Mouse (Mus musculus): ENCODE results near the gene Ccdc80. TPM values are rescaled to one million over a fixed set of nuclear protein-coding genes. Genes with fewer than 3 reads are reported as not detected.

Gene Ccdc80
- polyA plus RNA-seq, 1 experiment from 2014 or later = 0.03 TPM

- H3K27ac ChIP-seq = no peak overlapping the region
- WGBS (ENCODE audit: missing documents) = 94% methylated on average over 2 of the region's 2 CpGs
- H3K79me2 ChIP-seq (ENCODE audit: inconsistent target) = no peaks in the 10 kb centered on the region
- no peak overlapping the region for H3K4me3 ChIP-seq (ENCODE audit: inconsistent target)
- H3K36me3 ChIP-seq (ENCODE audit: inconsistent target) = no peaks in the 10 kb centered on the region
Observed at GRCm38 (mm10) chr16:45097467-45097866, 4.3 kb downstream of the Ccdc80 start.

DNA sequence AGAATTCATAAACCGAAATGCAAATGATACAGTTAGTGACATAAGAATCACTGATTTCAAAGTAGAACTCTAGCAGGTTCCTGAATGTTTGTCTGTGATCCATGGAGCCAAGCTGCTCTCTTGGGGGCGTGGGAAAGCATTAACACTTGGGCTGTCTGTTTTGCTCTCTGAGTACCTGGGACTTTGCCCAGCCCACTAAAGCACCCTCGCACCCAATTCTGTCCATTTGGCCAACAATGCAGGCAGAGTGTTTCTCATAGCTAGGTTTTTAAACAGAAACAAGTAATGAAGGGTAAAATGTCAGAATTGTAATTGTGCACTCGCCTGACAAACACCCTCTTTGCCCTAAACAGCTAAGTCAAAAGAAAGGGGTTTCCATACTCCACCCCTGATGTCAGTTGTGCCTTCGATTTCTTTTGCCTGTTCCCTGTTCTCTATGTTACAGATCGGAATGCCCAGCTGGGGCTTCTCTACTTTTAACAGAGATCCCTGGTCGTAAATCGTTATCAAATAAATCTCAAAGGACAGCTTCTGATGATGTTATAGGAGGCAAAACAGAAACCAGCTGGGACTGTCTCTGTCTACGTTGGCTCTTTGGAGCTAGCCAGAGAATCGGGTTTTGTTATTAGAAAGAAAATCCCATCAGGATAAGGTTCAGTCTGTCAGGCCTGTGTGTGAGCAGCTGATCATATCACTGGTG is 5.1 kb downstream of the Ccdc80 start:
- Histone ChIP-seq H3K36me3 (ENCODE audit: inconsistent target) (no peaks in the 10 kb centered on the region), H3K79me2 (ENCODE audit: inconsistent target) (no peaks in the 10 kb centered on the region), H3K27ac (no peak overlapping the region), H3K4me3 (ENCODE audit: inconsistent target) (no peak overlapping the region)
- WGBS (ENCODE audit: missing documents) = 97% methylated on average over 10 of the region's 10 CpGs

- WGBS (ENCODE audit: missing documents) = 89% methylated on average over 6 of the region's 6 CpGs
- H3K79me2 ChIP-seq (ENCODE audit: inconsistent target) = no peaks in the 10 kb centered on the region
- no peaks in the 10 kb centered on the region for H3K36me3 ChIP-seq (ENCODE audit: inconsistent target)
- no peak overlapping the region for H3K27ac ChIP-seq
- no peak overlapping the region for H3K4me3 ChIP-seq (ENCODE audit: inconsistent target)
Observed at GRCm38 (mm10) chr16:45098886-45099210, 5.6 kb downstream of the Ccdc80 start.

DNA sequence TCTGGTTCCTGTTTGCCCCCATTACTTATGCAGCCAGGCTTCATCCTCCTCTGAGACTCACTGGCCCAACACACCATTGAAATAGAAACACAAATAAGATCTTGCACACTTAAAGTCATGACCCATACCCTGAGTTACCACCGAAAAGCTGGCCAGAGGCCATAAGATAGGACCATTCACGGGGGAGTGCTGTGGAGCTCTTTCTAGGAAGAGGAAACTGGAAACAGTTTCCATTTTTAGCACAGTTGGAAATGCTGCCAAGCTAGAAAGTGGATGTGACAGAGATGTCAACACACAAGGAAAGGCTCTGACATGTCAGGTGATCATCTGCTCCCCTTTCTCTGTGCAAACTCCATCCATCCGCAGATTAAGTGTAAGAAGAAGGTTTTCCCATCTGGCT is 7.7 kb downstream of the Ccdc80 start:
- H3K79me2 ChIP-seq (ENCODE audit: inconsistent target) = no peaks in the 10 kb centered on the region
- 63% methylated on average over 3 of the region's 3 CpGs for WGBS (ENCODE audit: missing documents)
- H3K4me3 ChIP-seq (ENCODE audit: inconsistent target) = no peak overlapping the region
- H3K27ac ChIP-seq = no peak overlapping the region
- H3K36me3 ChIP-seq (ENCODE audit: inconsistent target) = no peaks in the 10 kb centered on the region

DNA sequence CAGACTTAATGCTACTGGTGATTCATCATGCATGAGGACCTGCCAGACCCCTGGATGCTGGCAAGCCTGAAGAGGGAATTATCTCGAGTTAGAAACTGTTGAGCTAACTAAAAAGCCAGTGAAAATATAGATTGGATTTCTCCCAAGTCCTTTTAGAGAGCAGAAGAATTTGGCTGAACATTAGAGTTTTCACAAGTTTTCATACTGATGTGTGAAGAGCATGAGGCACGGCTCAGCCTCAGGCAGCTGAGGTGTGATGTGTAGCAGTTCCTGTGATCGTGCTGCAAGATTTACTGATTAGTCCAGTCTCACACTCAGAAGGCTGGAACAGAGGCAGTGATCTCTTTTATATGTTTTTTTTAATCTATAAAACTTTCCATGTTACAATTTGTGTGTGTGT is 11.8 kb downstream of the Ccdc80 start:
- 83% methylated on average over 3 of the region's 3 CpGs for WGBS (ENCODE audit: missing documents)
- Histone ChIP-seq H3K27ac (no peak overlapping the region), H3K36me3 (ENCODE audit: inconsistent target) (no peaks in the 10 kb centered on the region), H3K4me3 (ENCODE audit: inconsistent target) (no peak overlapping the region), H3K79me2 (ENCODE audit: inconsistent target) (no peaks in the 10 kb centered on the region)

DNA sequence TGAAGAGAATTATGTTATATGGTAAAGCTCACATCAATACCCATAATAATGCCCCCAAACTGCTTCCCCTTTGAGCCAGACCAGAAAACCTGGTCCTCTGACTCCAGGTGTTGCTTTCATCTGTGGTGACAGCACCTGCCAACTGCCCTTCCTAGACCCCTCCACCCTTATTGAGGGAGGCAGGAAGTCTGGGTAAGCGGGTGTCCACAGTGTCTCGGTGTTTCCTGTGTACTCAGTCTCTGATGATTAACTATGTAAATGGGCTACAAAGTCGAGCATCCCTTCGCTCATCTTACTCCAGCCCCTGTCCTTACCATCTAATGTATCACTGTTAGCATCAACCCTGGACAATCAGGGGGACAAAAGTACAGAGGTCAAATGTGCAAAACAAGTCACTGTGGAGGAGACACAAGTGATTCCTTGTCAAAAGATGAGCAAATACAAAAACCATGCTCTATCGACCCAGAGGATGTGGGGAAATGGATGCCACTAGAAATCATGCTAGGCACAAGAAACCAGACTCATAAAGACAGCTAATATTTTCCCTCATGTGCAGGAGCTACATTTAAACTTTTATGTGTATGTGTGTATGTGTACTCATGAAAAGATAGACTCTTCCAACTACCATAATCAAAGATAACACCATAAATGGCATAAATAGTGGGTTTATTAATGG is 15.1 kb downstream of the Ccdc80 start:
- no peak overlapping the region for H3K27ac ChIP-seq
- H3K79me2 ChIP-seq (ENCODE audit: inconsistent target) = no peaks in the 10 kb centered on the region
- 55% methylated on average over 5 of the region's 5 CpGs for WGBS (ENCODE audit: missing documents)

GRCm38 (mm10) chr16:45110498-45110897 is 17.3 kb downstream of the Ccdc80 start:
- Histone ChIP-seq H3K27ac (no peak overlapping the region), H3K36me3 (ENCODE audit: inconsistent target) (no peaks in the 10 kb centered on the region), H3K79me2 (ENCODE audit: inconsistent target) (no peaks in the 10 kb centered on the region), H3K4me3 (ENCODE audit: inconsistent target) (no peak overlapping the region)
- 64% methylated on average over 4 of the region's 4 CpGs for WGBS (ENCODE audit: missing documents)

More for the DNA sequence above, 15.1 kb downstream of the Ccdc80 start:
- no peaks in the 10 kb centered on the region for H3K36me3 ChIP-seq (ENCODE audit: inconsistent target)
- H3K4me3 ChIP-seq (ENCODE audit: inconsistent target) = no peak overlapping the region

DNA sequence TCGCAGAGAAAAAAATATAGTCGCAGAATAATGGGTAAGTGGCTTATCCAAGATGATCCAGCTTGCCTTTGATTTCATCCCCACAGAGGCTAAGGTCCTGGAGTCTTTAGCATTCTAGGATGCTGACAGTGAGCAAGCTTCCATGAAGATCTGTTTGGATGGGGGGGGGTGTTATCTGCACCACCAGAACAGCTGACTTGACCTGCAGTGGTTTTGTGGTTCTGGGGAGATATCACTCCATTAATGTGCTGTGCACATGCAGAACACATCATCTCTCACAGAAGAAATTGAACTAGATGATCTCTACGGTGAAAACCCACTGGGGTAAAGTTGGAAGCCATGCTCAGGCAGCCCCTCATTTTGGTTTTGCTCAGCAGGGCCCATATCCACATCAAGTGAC is 24.0 kb downstream of the Ccdc80 start:
- no peak overlapping the region for H3K4me3 ChIP-seq (ENCODE audit: inconsistent target)
- 88% methylated on average over 3 of the region's 3 CpGs for WGBS (ENCODE audit: missing documents)
- no peaks in the 10 kb centered on the region for H3K79me2 ChIP-seq (ENCODE audit: inconsistent target)
- no peak overlapping the region for H3K27ac ChIP-seq
- no peaks in the 10 kb centered on the region for H3K36me3 ChIP-seq (ENCODE audit: inconsistent target)

DNA sequence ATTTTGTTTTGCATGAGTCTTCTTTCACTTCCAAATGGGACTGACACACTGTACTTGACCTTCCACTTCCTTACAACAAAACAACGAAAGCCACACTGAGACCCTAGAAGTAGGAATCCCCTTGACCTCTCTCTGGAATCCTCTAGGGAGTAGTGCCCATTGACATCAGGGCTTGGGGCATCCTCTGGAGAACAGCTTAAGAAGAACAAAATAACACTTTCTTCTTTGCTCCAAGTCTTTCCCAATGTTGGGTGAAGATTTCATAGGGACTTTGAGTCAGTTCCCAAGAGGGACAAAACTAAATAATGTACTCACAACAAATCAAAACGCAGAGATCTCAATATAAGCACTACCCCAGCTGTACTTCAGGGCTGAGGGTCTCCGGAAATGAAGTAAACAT is 25.6 kb downstream of the Ccdc80 start:
- Histone ChIP-seq H3K36me3 (ENCODE audit: inconsistent target) (no peaks in the 10 kb centered on the region), H3K4me3 (ENCODE audit: inconsistent target) (no peak overlapping the region), H3K27ac (no peak overlapping the region), H3K79me2 (ENCODE audit: inconsistent target) (no peaks in the 10 kb centered on the region)
- WGBS (ENCODE audit: missing documents) = 94% methylated on average over 3 of the region's 3 CpGs

- Histone ChIP-seq H3K27ac (no peak overlapping the region), H3K4me3 (ENCODE audit: inconsistent target) (no peak overlapping the region)
- WGBS (ENCODE audit: missing documents) = 90% methylated on average over 5 of the region's 5 CpGs
Observed at GRCm38 (mm10) chr16:45120844-45121425, 27.7 kb downstream of the Ccdc80 start.

DNA sequence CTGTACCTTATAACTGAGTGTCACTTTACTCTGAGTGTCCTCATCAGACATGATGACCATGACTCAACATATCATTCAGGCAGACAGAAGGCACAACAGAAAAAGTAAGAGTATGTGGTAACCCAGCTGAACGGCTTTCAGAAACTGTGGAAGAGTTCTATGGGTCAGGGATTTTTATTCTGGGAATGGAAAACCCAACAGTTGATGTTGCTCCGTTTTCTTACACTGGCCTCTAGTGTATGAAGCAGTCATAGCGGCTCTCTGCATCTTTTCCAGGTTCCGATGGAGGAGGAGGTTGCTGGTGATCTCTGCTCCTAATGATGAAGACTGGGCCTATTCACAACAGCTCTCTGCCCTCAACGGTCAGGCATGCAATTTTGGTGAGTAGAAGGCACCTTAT is 29.4 kb downstream of the Ccdc80 start:
- no peaks in the 10 kb centered on the region for H3K36me3 ChIP-seq (ENCODE audit: inconsistent target)
- no peak overlapping the region for H3K4me3 ChIP-seq (ENCODE audit: inconsistent target)
- 81% methylated on average over 5 of the region's 5 CpGs for WGBS (ENCODE audit: missing documents)
- H3K27ac ChIP-seq = no peak overlapping the region
- H3K79me2 ChIP-seq (ENCODE audit: inconsistent target) = no peaks in the 10 kb centered on the region

More at GRCm38 (mm10) chr16:45120844-45121425, 27.7 kb downstream of the Ccdc80 start:
- Histone ChIP-seq H3K36me3 (ENCODE audit: inconsistent target) (no peaks in the 10 kb centered on the region), H3K79me2 (ENCODE audit: inconsistent target) (no peaks in the 10 kb centered on the region)

- Histone ChIP-seq H3K27ac (no peak overlapping the region), H3K79me2 (ENCODE audit: inconsistent target) (no peaks in the 10 kb centered on the region), H3K36me3 (ENCODE audit: inconsistent target) (no peaks in the 10 kb centered on the region), H3K4me3 (ENCODE audit: inconsistent target) (no peak overlapping the region)
- 84% methylated on average over 9 of the region's 9 CpGs for WGBS (ENCODE audit: missing documents)
Observed at GRCm38 (mm10) chr16:45124230-45125203, 31.3 kb downstream of the Ccdc80 start.

DNA sequence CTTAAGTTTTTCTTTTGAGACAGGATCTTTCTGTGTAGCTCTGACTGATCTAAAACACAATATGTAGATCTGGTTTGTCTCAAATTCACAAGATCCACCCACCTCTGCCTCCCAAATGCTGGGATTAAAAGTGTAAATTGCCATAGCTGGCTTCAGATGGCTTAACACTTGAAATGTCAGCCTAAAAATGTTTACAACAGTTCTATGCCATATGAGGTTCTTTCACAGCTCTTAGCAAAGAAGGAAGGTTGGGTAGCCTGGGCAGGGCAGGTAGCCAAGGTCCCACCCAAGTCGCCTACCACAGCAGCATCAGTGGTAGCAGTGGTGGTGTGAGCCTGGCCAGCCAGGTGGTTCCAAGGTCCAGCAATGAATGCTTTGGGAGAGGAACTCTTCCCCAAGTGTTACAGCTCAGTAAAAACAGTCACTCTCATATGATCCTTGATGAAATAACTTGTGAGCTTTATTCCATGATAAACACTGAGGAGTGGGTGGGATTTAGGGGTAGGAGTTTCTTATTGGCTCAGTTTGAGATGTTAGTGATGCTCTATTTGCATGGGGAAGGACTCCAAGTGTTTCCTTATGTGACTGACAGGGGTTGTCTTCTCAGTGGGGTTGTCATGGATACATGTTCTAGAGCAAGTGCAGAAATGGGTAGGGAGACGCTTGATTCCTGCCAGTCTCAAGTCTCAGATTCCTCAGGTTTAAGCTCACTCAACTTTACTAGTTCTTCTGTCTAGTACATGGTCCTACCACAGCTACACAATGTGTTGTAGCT is 34.9 kb downstream of the Ccdc80 start:
- Histone ChIP-seq H3K4me3 (ENCODE audit: inconsistent target) (no peak overlapping the region), H3K27ac (no peak overlapping the region), H3K79me2 (ENCODE audit: inconsistent target) (no peaks in the 10 kb centered on the region), H3K36me3 (ENCODE audit: inconsistent target) (no peaks in the 10 kb centered on the region)
- WGBS (ENCODE audit: missing documents) = 94% methylated on average over 2 of the region's 2 CpGs

DNA sequence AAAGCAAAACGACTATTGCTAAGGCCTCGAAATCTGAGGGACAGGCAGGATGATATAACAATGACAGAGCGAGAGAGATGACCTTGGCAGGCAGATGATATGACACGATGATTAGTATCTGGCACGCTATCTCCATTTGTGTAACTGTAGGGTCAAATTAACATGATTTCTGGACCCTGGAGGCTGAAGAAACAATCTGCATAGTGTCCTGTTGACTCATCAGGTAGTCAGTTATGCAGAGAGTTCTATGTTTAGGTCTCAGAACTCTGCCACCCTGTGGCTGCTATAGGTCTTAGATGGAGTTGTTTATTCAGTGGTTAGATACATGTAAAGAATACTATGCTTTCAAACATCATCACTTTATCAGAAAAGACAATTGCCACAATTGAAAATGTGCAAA is 48.5 kb downstream of the Ccdc80 start:
- no peak overlapping the region for H3K27ac ChIP-seq
- 98% methylated on average over 5 of the region's 5 CpGs for WGBS (ENCODE audit: missing documents)

More for the DNA sequence above, 48.5 kb downstream of the Ccdc80 start:
- no peaks in the 10 kb centered on the region for H3K79me2 ChIP-seq (ENCODE audit: inconsistent target)
- H3K4me3 ChIP-seq (ENCODE audit: inconsistent target) = no peak overlapping the region
- H3K36me3 ChIP-seq (ENCODE audit: inconsistent target) = peaks cover 30% of the 10 kb centered on the region

Measured in macrophage (primary cell).